Mouse (Mus musculus): ENCODE measurements at regions not wholly inside any gene's neighbourhood (a gene's known extent, or its start where the extent isn't known, plus 50 kb on each side); places are given as distances from the start of the nearest gene placed in this dataset.

DNA sequence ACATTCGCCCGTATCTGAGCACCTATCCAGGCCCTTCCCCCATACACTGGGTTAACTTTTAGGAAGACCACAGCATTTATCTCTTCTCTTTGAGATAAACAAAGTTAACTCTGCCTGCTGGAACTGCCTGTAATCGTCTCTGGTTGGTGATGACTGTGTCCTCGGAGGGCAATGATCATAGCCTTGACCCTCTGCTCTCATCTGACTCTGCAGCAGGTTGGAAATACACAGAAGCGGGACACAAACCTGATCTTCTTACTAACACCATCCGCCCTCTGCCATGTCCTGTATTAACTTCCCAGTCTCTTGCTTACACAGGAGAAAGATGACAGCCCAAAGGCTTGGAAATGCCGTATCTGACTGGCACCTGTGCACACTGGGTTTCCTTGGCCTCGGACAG, 603.7 kb downstream of the Gm826 start:
- DNase-seq (ENCODE audit: low read depth, low spot score): no peak
- H3K9ac ChIP-seq (ENCODE audit: control insufficient read depth, low read depth, low read length, poor library complexity, severe bottlenecking): no peak overlapping the region
- H3K79me2 ChIP-seq (ENCODE audit: control insufficient read depth, insufficient read depth, low read length, poor library complexity): no peaks in the 10 kb centered on the region
- H3K9me3 ChIP-seq (replicated peaks; ENCODE audit: insufficient read depth, low read length): no peaks in the 10 kb centered on the region
- no peaks in the 10 kb centered on the region for H3K36me3 ChIP-seq (ENCODE audit: control insufficient read depth in 1 of 2, insufficient read depth in 2 of 2, low read length in 2 of 2)
- no peak overlapping the region for H3K27ac ChIP-seq (ENCODE audit: control insufficient read depth, low read depth, low read length)
- H3K4me1 ChIP-seq (ENCODE audit: control insufficient read depth in 1 of 2, insufficient read depth in 2 of 2, low read length in 2 of 2): no peaks in the 10 kb centered on the region
- TF ChIP-seq ETS1 (IDR thresholded peaks at IDR 0.05; ENCODE audit: low read depth, low read length) (no peak), USF2 (IDR thresholded peaks at IDR 0.05; ENCODE audit: borderline replicate concordance in 1 of 2, insufficient read depth in 1 of 2, low read depth in 1 of 2, low read length in 2 of 2) (no peak), NRF1 (IDR thresholded peaks at IDR 0.05; ENCODE audit: insufficient read depth, low read depth, low read length, poor library complexity, severe bottlenecking) (no peak)
- no peaks in the 10 kb centered on the region for H3K27me3 ChIP-seq (ENCODE audit: control insufficient read depth in 1 of 2, insufficient read depth in 2 of 2, low read length in 2 of 2)
- H3K4me3 ChIP-seq (ENCODE audit: control insufficient read depth in 1 of 2, insufficient read depth in 1 of 2, low read depth in 2 of 2, low read length in 2 of 2): no peak overlapping the region

DNA sequence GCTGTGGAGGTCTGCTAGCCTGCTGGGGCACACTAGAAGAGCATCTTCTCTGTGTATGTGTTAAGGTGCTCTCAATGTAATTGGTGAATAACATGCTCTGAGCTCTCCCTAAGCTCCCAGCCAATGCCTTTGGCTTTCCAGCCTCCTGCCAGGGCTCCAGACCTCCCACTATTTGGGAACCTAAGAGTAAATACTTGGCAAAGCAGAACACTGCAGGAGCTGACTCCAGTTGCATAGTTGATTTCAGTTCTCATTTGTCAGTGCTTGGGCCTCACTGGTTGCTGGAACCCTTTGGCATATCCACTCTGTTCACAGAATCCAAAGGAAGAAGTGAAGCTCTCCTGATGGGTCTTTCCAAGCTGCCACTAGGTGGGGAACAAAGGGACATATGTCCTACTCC, 602.7 kb downstream of the Gm826 start:
- TF ChIP-seq USF1 (IDR thresholded peaks at IDR 0.05; ENCODE audit: low read depth, low read length) (no peak), SMC3 (IDR thresholded peaks at IDR 0.05; ENCODE audit: low read depth, low read length) (no peak), CTCF (IDR thresholded peaks at IDR 0.05 in 2 of 3, conservative IDR thresholded peaks at IDR 0.05 in 1 of 3; ENCODE audit: control insufficient read depth in 1 of 3, insufficient read depth in 1 of 3, low read depth in 2 of 3, low read length in 3 of 3, poor library complexity in 1 of 3, severe bottlenecking in 1 of 3) (no peak), NELFE (IDR thresholded peaks at IDR 0.05; ENCODE audit: low read depth, low read length) (no peak), CHD1 (IDR thresholded peaks at IDR 0.05; ENCODE audit: low read depth, low read length) (no peak), TCF12 (IDR thresholded peaks at IDR 0.05; ENCODE audit: low read depth, low read length) (no peak), BHLHE40 (IDR thresholded peaks at IDR 0.05; ENCODE audit: borderline replicate concordance, low read depth, low read length) (no peak), ZKSCAN1 (IDR thresholded peaks at IDR 0.05; ENCODE audit: low read depth, low read length) (no peak), CHD2 (IDR thresholded peaks at IDR 0.05; ENCODE audit: low read length) (no peak), MAFK (IDR thresholded peaks at IDR 0.05; ENCODE audit: borderline replicate concordance, low read depth, low read length) (no peak), RCOR1 (IDR thresholded peaks at IDR 0.05; ENCODE audit: low read depth, low read length) (no peak), GATA1 (IDR thresholded peaks at IDR 0.05; ENCODE audit: low read depth, low read length) (no peak), KAT2A (conservative IDR thresholded peaks at IDR 0.05; ENCODE audit: low read depth, low read length) (no peak), MAX (IDR thresholded peaks at IDR 0.05; ENCODE audit: low read length) (no peak), TAL1 (IDR thresholded peaks at IDR 0.05; ENCODE audit: low read length) (no peak), JUND (IDR thresholded peaks at IDR 0.05; ENCODE audit: low read depth, low read length) (no peak), MYC (IDR thresholded peaks at IDR 0.05; ENCODE audit: low read depth, low read length) (no peak), ZC3H11A (IDR thresholded peaks at IDR 0.05; ENCODE audit: low read depth, low read length) (no peak), ZNF384 (IDR thresholded peaks at IDR 0.05; ENCODE audit: low read depth, low read length) (no peak), UBTF (IDR thresholded peaks at IDR 0.05; ENCODE audit: borderline replicate concordance, insufficient read depth, low read depth, low read length) (no peak)
- H3K4me3 ChIP-seq (ENCODE audit: control insufficient read depth in 1 of 2, insufficient read depth in 1 of 2, low read depth in 2 of 2, low read length in 2 of 2): no peak overlapping the region
- H3K79me2 ChIP-seq (ENCODE audit: control insufficient read depth, insufficient read depth, low read length, poor library complexity): no peaks in the 10 kb centered on the region
- no peak overlapping the region for H3K27ac ChIP-seq (ENCODE audit: control insufficient read depth, low read depth, low read length)
- no peaks in the 10 kb centered on the region for H3K27me3 ChIP-seq (ENCODE audit: control insufficient read depth in 1 of 2, insufficient read depth in 2 of 2, low read length in 2 of 2)
- H3K36me3 ChIP-seq (ENCODE audit: control insufficient read depth in 1 of 2, insufficient read depth in 2 of 2, low read length in 2 of 2): no peaks in the 10 kb centered on the region
- no peak for DNase-seq (ENCODE audit: low read depth, low spot score)
- H3K9me3 ChIP-seq (replicated peaks; ENCODE audit: insufficient read depth, low read length): no peaks in the 10 kb centered on the region
- H3K4me1 ChIP-seq (ENCODE audit: control insufficient read depth in 1 of 2, insufficient read depth in 2 of 2, low read length in 2 of 2): no peaks in the 10 kb centered on the region
- H3K9ac ChIP-seq (ENCODE audit: control insufficient read depth, low read depth, low read length, poor library complexity, severe bottlenecking): no peak overlapping the region
